Mouse (Mus musculus) liver, postnatal 0 days (tissue): Measurements from ENCODE around the gene Gimd1.

Source experiments
- CTCF ChIP-seq: sonication (generic); IDR thresholded peaks from 2 replicates; pipeline ENCODE4 v1.5.1; 2016; ENCODE audit warnings: antibody characterized with exemption, low read depth
- EP300 ChIP-seq: IDR thresholded peaks from 2 replicates; pipeline ENCODE4 v1.6.1; 2016; ENCODE audit warnings: antibody characterized with exemption, low read depth, mild to moderate bottlenecking

DNA sequence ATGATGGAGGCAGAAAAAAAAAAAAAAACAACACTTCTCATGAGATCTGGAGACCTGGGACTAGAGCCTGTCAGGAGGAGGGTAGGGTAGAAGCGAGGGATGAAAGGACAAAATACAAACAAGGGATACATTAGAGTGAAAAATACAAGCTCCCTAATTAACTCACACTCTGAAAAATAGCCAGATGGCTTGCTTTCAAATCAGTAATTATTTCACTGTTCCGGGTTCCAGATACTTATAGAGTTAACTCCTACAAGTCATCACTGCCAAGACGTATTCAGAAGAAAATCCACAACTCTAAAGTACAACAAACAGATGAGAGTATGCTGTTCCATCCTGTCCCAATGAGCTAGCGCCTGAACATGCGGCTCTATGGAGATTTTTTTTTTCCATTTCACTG lies 20.6 kb downstream of the Gimd1 start:
- TF ChIP-seq CTCF (no peak), EP300 (no peak)
